Mouse (Mus musculus): Measurements from ENCODE around the gene Cadm1.

- TF ChIP-seq CTCF (IDR thresholded peaks at IDR 0.05; ENCODE audit: control insufficient read depth, insufficient read depth, low read length) (no peak), POLR2A (IDR thresholded peaks at IDR 0.05; ENCODE audit: borderline replicate concordance, control insufficient read depth, low read depth, low read length) (no peak)
These were observed 225.1 kb downstream of the Cadm1 start for GRCm38 (mm10) chr9:47755119-47755518.
